Mouse (Mus musculus) ovary, postnatal 10 days (tissue): ENCODE results near the gene Olfr364-ps1.

Experiments
- DNase-seq: peaks from one replicate; pipeline ENCODE4 v3.0.0; 2022; ENCODE audit warnings: low spot score

Olfr364-ps1 gene

GRCm38 (mm10) chr2:37139022-37139421 lies at the start of gene Olfr364-ps1:
Gene Olfr364-ps1 (plus strand): TSS chr2:37139322.
- no peak for DNase-seq

GRCm38 (mm10) chr2:37117810-37118209 lies 21.3 kb upstream of the Olfr364-ps1 start, which contains the start of gene Olfr362:
Gene Olfr362 (minus strand): TSS chr2:37117910.
- no peak for DNase-seq

GRCm38 (mm10) chr2:37187898-37188297 lies 48.8 kb downstream of the Olfr364-ps1 start, which contains the start of gene Olfr365:
Gene Olfr365 (plus strand): TSS chr2:37188198.
- no peak for DNase-seq
